Mouse (Mus musculus): Measurements from ENCODE around the gene Mfsd6. TPM values are rescaled to one million over a fixed set of nuclear protein-coding genes. Genes with fewer than 3 reads are reported as not detected.
"Not testable (repeated sequence)": the region's sequence is repeated elsewhere in the genome, so short reads cannot be mapped to it uniquely, and the experiment has no call there.

Gene Mfsd6
- total RNA-seq, 2 experiments from 2014 or later, result 5.6 to 6.7 TPM

GRCm38 (mm10) chr1:52708745-52709144 lies 18.5 kb downstream of the Mfsd6 start:
- no peak for DNase-seq

GRCm38 (mm10) chr1:52707030-52707429 lies 20.2 kb downstream of the Mfsd6 start:
- DNase-seq, result no peak

- no peak for DNase-seq
Observed at GRCm38 (mm10) chr1:52702738-52703491, 24.3 kb downstream of the Mfsd6 start.

- no peak for DNase-seq
Observed at GRCm38 (mm10) chr1:52701941-52702340, 25.3 kb downstream of the Mfsd6 start.

- not testable (repeated sequence) for DNase-seq
Observed at GRCm38 (mm10) chr1:52694456-52694855, 32.8 kb downstream of the Mfsd6 start.

- DNase-seq, result no peak
Observed at GRCm38 (mm10) chr1:52687636-52688035, 39.6 kb downstream of the Mfsd6 start.

- no peak for DNase-seq
Observed at GRCm38 (mm10) chr1:52683550-52683949, 43.7 kb downstream of the Mfsd6 start.

- peak; percentile 20 for DNase-seq
Observed at GRCm38 (mm10) chr1:52676621-52677020, 50.6 kb downstream of the Mfsd6 start.

GRCm38 (mm10) chr1:52675561-52676551 lies 51.4 kb downstream of the Mfsd6 start:
- DNase-seq, result no peak

- DNase-seq, result no peak
Observed at GRCm38 (mm10) chr1:52669931-52670330, 57.3 kb downstream of the Mfsd6 start.

- DNase-seq, result no peak
Observed at GRCm38 (mm10) chr1:52668743-52669323, 58.4 kb downstream of the Mfsd6 start.

- DNase-seq, result no peak
Observed at GRCm38 (mm10) chr1:52663228-52663627, 64.0 kb downstream of the Mfsd6 start.

- DNase-seq, result no peak
Observed at GRCm38 (mm10) chr1:52660765-52661164, 66.5 kb downstream of the Mfsd6 start.

- no peak for DNase-seq
Observed at GRCm38 (mm10) chr1:52660278-52660677, 67.0 kb downstream of the Mfsd6 start.

GRCm38 (mm10) chr1:52658160-52658559 lies 69.1 kb downstream of the Mfsd6 start:
- DNase-seq, result no peak

- DNase-seq, result no peak
Observed at GRCm38 (mm10) chr1:52655153-52655552, 72.1 kb downstream of the Mfsd6 start.

GRCm38 (mm10) chr1:52653366-52653765 lies 73.9 kb downstream of the Mfsd6 start:
- no peak for DNase-seq

- DNase-seq, result peak; percentile 14
Observed at GRCm38 (mm10) chr1:52652601-52653253, 74.5 kb downstream of the Mfsd6 start.

GRCm38 (mm10) chr1:52650066-52650465 lies 77.2 kb downstream of the Mfsd6 start:
- no peak for DNase-seq

GRCm38 (mm10) chr1:52648153-52649027 lies 78.9 kb downstream of the Mfsd6 start:
- DNase-seq, result peak; percentile 63

GRCm38 (mm10) chr1:52640736-52641135 lies 86.5 kb downstream of the Mfsd6 start:
- DNase-seq, result no peak
